Mouse (Mus musculus) E14TG2a.4 (cell line): ENCODE measurements around the gene Cyb5r2.

Experiments
- CTCF ChIP-seq: conservative IDR thresholded peaks from 2 replicates; pipeline ENCODE4 v1.5.1; 2014; ENCODE audit warnings: low read length
- NANOG ChIP-seq: IDR thresholded peaks from 2 replicates; pipeline ENCODE4 v1.6.1; 2014; ENCODE audit warnings: borderline replicate concordance, low read length, mixed read lengths
- POU5F1 ChIP-seq: IDR thresholded peaks from 2 replicates; pipeline ENCODE4 v1.6.1; 2014; ENCODE audit warnings: low read length, borderline replicate concordance

DNA sequence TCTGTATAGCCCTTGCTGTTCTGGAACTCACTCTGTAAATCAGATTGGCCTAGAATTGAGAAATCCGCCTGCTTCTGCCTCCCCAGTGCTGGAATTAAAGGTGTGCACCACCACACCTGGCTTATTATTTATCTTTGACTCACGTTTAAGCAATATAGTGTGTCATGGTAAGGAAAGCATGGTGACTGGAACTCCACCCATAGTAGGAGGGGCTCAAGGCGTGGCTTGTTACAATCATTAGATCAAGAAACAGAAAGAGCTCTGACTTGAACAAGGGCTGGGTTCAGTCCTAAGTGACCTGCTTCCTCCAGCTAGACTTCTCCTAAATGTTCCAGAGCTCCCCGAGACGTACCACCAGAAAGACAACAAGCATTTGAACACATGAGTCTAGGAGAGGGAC is 57.2 kb downstream of the Cyb5r2 start:
- no peak for TF ChIP-seq CTCF
- TF ChIP-seq NANOG: no peak
- no peak for TF ChIP-seq POU5F1
